Mouse (Mus musculus) forebrain, embryonic 14.5 days (tissue): Measurements from ENCODE around the gene St3gal4. TPM values are rescaled to one million over a fixed set of nuclear protein-coding genes. Genes with fewer than 3 reads are reported as not detected.

Experiments
- ATAC-seq: fragments of 200-750 bp; cut with Nextera tagmentation; 2 replicates; pipeline ENCODE4 v1.8.0; 2017; ENCODE audit warnings: mild to moderate bottlenecking, moderate library complexity
- DNase-seq: peaks from one replicate; pipeline ENCODE4 v3.0.0-alpha.2; 2015; ENCODE audit warnings: low spot score
- H3K27ac ChIP-seq: fragments of 300-500 bp; sonication (generic); 2 replicates; pipeline ENCODE4 v1.5.1; 2014; ENCODE audit warnings: low read depth, mild to moderate bottlenecking, control low read depth, low read length, moderate library complexity
- H3K27me3 ChIP-seq: fragments of 300-500 bp; sonication (generic); replicated peaks from 2 replicates; pipeline ENCODE4 v1.6.1; 2014; ENCODE audit warnings: low read length, control low read depth, mixed read lengths; ENCODE audit not compliant: control insufficient read depth, insufficient read depth
- H3K36me3 ChIP-seq: fragments of 300-500 bp; sonication (generic); 2 replicates; pipeline ENCODE4 v1.6.1; 2014; ENCODE audit warnings: low read length, control low read depth; ENCODE audit not compliant: control insufficient read depth, insufficient read depth
- H3K4me1 ChIP-seq: fragments of 300-500 bp; sonication (generic); 2 replicates; pipeline ENCODE4 v1.6.1; 2014; ENCODE audit warnings: antibody characterized with exemption, low read length, control low read depth; ENCODE audit not compliant: control insufficient read depth, insufficient read depth
- H3K4me2 ChIP-seq: fragments of 300-500 bp; sonication (generic); 2 replicates; pipeline ENCODE4 v1.6.1; 2014; ENCODE audit warnings: mild to moderate bottlenecking, control low read depth, low read length
- H3K4me3 ChIP-seq: fragments of 300-500 bp; sonication (generic); 2 replicates; pipeline ENCODE4 v1.5.1; 2014; ENCODE audit warnings: low read depth, low read length, control low read depth
- H3K9ac ChIP-seq: fragments of 300-500 bp; sonication (generic); 2 replicates; pipeline ENCODE4 v1.6.1; 2014; ENCODE audit warnings: mild to moderate bottlenecking, low read length, control low read depth, moderate library complexity
- H3K9me3 ChIP-seq: fragments of 300-500 bp; sonication (generic); replicated peaks from 2 replicates; pipeline ENCODE4 v1.6.1; 2016; ENCODE audit warnings: low read length, control low read depth, mixed read lengths; ENCODE audit not compliant: control insufficient read depth
- WGBS: fragments of 180-500 bp; shearing (Covaris S2); extraction: QIAGEN DNeasy Blood & Tissue Kit; methylation state at CpG from one replicate; pipeline ENCODE4 v1.1.7; 2014; 5-methylcytosine and 5-hydroxymethylcytosine counted together
- polyA plus RNA-seq: library from polyadenylated mRNA; unstranded; fragments of >200 nt; fragmentation: Nextera tagmentation; extraction: Ambion mirVana; gene quantifications from 2 replicates; pipeline ENCODE4 v1.2.1, GENCODE M21; 2014

Gene St3gal4
- 10.1 and 12.3 TPM in 2 replicates for polyA plus RNA-seq

DNA sequence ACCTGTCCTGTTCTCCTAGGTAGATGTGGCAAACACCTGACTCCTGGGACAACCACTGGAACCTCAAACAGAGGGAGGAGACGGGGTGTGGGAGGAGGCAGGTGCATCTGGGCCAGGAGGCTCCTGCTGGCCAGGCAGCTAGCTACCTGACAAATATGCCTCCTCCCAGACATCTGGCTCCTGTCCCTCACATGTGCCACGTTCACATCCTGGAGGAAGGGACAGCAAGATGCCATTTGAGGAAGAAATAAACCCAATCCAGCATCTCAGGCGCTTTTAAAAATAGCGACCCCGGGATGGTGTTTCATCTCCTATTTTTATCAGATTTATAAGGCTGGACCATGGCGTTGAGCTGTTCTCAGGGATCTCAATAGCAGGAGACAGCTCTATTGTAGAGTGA lies at the start of gene St3gal4:
Gene St3gal4 (minus strand): TSS at position 101 of the 400 bp plus-strand sequence.
- DNase-seq (no peak), ATAC-seq (no peak)
- Histone ChIP-seq H3K27ac (no peak within 1 kb of the TSS), H3K9me3 (no peaks in the 10 kb centered on the region), H3K4me1 (peaks cover 5% of the 10 kb centered on the region), H3K36me3 (0 out of 2 replicates have a peak, but pooled peaks cover under 1% of the 10 kb centered on the region), H3K27me3 (no peaks in the 10 kb centered on the region), H3K4me3 (no peak within 1 kb of the TSS), H3K9ac (no peak within 1 kb of the TSS), H3K4me2 (no peak within 1 kb of the TSS)
- WGBS = 88% methylated on average over 6 of the region's 6 CpGs

DNA sequence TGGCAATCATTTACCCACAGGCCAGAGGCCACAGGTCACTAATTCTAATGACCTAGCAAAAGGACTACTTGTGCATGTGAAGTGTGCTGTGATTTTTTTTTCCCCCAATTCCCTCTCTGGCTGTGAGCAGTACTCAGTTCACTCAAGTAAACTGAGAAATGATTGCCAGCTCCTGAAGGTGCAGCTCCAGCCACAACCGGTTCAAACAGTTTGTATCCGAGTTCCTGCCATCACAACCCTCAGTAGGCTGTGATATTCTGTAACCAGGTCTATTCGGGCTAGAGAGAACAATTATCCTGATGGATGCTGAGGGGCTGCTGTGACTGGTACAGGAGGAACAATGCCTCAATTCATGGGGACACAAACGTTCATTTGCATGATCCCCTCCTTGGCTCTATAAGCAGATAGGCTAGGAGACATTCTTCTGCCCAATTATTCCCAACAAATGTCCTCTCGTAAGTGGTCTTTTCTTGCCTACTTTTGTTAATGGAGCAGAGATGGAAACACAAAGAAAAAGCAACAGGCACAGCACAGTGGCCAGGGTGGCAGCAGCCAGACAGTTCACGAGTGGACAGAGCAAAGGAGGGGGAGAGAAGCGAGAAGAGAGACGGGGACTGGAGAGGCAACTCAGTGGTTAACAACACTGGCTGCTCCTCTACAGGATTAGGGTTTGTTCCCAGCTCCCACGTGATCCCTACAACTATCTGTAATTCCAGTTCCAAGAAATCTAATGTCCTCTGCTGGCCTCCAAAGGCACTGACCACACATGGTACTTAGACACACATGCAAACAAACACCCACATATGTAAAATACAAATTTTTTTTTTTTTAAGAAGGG lies 47.9 kb upstream of the St3gal4 start:
- Histone ChIP-seq H3K27me3 (no peaks in the 10 kb centered on the region), H3K9me3 (no peaks in the 10 kb centered on the region), H3K36me3 (peaks cover 17% of the 10 kb centered on the region), H3K9ac (no peak overlapping the region), H3K4me2 (0 out of 2 replicates have a peak overlapping the region, but pooled peaks have one; percentile 13), H3K4me1 (peaks cover 4% of the 10 kb centered on the region; the same call in 1 of the 2 replicates), H3K27ac (peak overlapping the region; percentile 49), H3K4me3 (no peak overlapping the region)
- WGBS = 3% methylated on average over 9 of the region's 9 CpGs
- ATAC-seq (peak; percentile 67), DNase-seq (peak; percentile 69)

DNA sequence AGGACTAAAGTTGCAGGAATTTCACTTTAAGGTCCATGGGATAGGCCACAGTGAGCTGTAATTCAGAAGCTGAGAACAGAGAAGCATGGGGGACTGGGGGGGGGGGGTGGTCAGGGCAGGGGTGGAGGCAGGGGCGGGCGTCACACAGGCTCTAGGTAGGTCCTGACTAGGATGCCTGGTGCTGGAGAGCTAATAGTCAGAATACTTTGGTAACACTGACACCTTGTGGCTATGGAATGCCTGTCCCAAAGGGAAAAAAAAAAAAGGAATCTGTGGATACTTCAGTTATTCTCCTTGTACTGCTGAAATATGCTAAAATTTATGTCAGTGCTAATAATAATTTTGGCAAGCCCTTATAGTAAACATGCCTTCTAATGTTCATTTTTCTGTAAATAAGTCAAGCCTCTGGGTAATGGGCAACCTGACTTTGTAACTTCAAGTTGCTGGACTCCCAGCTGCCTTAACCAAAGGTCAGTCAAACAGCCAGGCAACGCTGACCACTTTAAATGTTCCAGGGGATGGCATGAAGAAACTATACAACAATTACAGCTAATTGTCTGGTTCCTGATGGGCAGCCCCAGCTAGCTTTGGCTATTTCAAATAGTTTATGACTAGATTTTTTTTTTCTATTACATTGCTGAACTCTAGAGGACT lies 47.2 kb upstream of the St3gal4 start:
- H3K36me3 ChIP-seq = peaks cover 17% of the 10 kb centered on the region

DNA sequence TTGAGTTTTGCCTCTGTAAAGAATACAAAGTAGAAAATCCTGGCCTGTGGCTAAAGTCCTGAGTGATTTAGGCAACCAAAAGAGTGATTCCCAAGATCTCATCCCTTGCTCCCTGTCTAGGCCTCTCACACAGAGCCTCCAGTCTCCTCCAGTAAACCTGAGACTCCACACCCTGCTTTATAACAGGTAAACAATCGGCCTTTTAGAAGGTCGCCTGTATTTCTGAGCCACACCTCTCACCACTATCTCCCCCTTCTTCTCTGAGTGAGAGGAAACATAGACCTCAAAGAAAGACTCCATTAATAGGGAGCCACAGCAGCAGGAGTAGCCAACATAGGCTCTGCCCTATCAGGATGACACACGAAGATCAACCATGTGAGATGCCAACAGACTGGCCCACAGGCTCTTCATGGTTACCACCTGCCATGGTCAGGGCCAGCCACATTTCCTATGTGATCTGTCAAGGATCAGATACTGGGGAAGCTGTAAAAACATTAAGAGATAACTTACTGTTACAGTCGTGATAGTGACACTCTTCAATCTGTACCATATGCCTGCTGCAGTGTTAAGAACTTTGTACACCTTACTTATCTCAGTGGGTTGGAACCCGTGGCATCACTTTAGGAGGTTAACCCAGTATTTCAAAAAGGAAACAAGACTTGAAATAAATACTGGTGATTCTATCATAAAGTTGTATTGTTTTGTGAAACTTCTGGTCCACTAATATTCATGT lies 45.2 kb upstream of the St3gal4 start:
- Histone ChIP-seq H3K4me2 (no peak overlapping the region), H3K4me1 (peaks cover 4% of the 10 kb centered on the region; the same call in 1 of the 2 replicates), H3K9ac (no peak overlapping the region), H3K36me3 (peaks cover 4% of the 10 kb centered on the region), H3K9me3 (no peaks in the 10 kb centered on the region), H3K27me3 (no peaks in the 10 kb centered on the region), H3K4me3 (no peak overlapping the region), H3K27ac (no peak overlapping the region)
- ATAC-seq = no peak
- no peak for DNase-seq
- WGBS = 85% methylated on average over 5 of the region's 5 CpGs

More for the DNA sequence above, 47.2 kb upstream of the St3gal4 start:
- H3K4me2 ChIP-seq = no peak overlapping the region
- peaks cover 4% of the 10 kb centered on the region; the same call in 1 of the 2 replicates for H3K4me1 ChIP-seq
- H3K9ac ChIP-seq = no peak overlapping the region
- peak; percentile 68 for ATAC-seq
- no peak overlapping the region for H3K4me3 ChIP-seq
- 19% methylated on average over 2 of the region's 3 CpGs for WGBS
- H3K9me3 ChIP-seq = no peaks in the 10 kb centered on the region
- H3K27ac ChIP-seq = 0 out of 2 replicates have a peak overlapping the region, but pooled peaks have one; percentile 49
- DNase-seq = peak; percentile 80
- no peaks in the 10 kb centered on the region for H3K27me3 ChIP-seq

DNA sequence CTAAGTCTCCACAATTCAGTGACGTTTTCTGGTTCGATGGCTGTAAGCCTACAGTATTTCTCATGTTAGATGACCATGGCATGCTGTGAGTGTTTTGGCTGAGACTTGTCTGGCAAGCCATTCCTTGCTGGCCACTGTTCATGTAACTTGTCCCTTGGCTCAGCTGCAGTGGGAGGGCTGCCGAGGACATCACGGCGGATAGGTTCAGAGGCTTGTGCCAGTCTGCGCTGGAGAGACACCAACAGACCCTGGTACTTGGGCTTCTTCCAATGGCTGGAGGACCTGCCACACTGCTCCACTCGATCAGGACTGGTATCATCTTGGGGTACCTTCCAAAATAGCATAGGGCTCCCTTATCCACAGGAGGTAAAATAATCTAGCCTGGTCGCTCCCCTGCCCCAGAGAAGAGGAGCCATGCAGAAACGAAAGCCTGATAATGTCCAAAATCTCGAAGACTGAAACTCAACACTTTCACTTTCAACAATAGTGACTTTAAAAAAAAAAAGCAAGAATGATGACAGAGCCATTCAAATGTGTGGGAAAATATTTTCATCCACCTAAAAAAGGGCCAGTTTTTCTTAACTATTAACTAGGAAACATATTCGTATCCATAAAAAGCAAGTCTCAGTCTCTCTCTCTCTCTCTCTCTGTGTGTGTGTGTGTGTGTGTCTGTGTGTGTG lies 44.1 kb upstream of the St3gal4 start:
- H3K4me2 ChIP-seq = no peak overlapping the region
- H3K4me1 ChIP-seq = peaks cover 4% of the 10 kb centered on the region; the same call in 1 of the 2 replicates
- no peak overlapping the region for H3K4me3 ChIP-seq
- ATAC-seq = no peak
- no peak overlapping the region for H3K9ac ChIP-seq
- no peaks in the 10 kb centered on the region for H3K9me3 ChIP-seq
- no peaks in the 10 kb centered on the region for H3K27me3 ChIP-seq
- WGBS = 91% methylated on average over 11 of the region's 11 CpGs
- no peak overlapping the region for H3K27ac ChIP-seq
- H3K36me3 ChIP-seq = peaks cover 4% of the 10 kb centered on the region
- DNase-seq = no peak

DNA sequence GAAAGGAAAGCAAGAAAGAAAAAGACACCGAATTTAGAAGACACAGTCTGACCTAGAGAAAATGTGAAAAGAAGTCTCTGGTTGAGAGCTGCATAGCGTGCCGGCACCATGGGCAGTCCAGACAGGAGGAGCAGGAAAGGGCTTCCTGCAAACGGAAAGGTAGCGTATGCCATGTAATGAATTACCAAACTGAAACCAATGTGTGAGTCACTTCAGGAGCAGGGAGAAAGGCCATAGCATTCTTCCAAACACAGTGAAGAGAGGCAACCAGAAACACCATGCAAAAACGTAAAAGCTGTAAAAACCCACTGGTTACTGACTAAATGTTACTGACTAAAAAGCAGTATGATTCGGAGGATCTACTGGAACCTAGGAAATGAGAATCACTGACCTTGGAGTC lies 42.7 kb upstream of the St3gal4 start:
- no peaks in the 10 kb centered on the region for H3K27me3 ChIP-seq
- H3K9me3 ChIP-seq = no peaks in the 10 kb centered on the region
- no peak overlapping the region for H3K4me3 ChIP-seq
- H3K4me1 ChIP-seq = no peaks in the 10 kb centered on the region
- H3K4me2 ChIP-seq = no peak overlapping the region
- WGBS = 86% methylated on average over 7 of the region's 7 CpGs
- H3K27ac ChIP-seq = no peak overlapping the region
- H3K36me3 ChIP-seq = peaks cover 4% of the 10 kb centered on the region
- no peak for DNase-seq
- H3K9ac ChIP-seq = no peak overlapping the region
- no peak for ATAC-seq

DNA sequence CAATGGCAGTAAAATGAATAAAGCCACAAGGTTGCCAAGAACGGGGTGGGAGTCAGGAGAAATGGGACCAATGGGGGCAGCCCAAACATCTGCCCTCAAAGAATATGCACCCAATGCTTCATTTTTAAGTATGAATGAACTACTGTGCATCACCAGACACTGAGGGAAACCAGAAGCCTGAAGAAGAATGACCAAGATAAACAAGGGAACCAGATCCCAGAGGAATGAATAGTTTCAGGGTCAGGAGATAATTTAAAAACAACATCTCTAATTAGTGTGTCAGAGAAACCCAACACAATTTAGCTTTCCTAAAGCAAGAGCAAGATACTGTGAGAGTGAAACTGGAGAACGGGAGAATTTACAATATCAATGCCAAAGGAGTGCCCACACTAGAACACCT lies 41.6 kb upstream of the St3gal4 start:
- H3K4me1 ChIP-seq = no peaks in the 10 kb centered on the region
- no peak for ATAC-seq

DNA sequence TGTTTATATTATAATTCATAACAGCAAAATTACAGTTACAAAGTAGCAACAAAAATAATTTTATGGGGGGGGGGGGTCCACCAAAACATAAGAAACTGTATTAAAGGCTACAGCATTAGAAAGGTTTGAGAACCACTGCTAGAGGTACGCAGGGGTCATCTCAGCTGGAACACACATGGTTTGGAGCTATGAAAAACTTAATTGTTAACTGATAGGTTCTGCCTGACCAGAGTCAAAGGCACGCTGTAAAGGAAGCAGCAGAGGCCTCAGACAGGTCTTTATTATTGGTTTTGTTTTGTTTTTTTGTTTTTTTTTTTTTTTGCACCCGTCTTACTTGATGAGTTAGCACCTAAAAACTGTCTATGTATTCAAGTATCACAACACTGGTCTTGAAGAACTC lies 39.4 kb upstream of the St3gal4 start:
- no peaks in the 10 kb centered on the region for H3K4me1 ChIP-seq
- WGBS = 79% methylated on average over 3 of the region's 3 CpGs
- no peaks in the 10 kb centered on the region for H3K27me3 ChIP-seq
- no peak overlapping the region for H3K9ac ChIP-seq
- no peak overlapping the region for H3K27ac ChIP-seq
- DNase-seq (no peak), ATAC-seq (no peak)
- H3K9me3 ChIP-seq = no peaks in the 10 kb centered on the region
- H3K36me3 ChIP-seq = peaks cover 4% of the 10 kb centered on the region
- no peak overlapping the region for H3K4me2 ChIP-seq
- H3K4me3 ChIP-seq = no peak overlapping the region

More for the DNA sequence above, 41.6 kb upstream of the St3gal4 start:
- DNase-seq = no peak
- H3K9me3 ChIP-seq = no peaks in the 10 kb centered on the region
- H3K4me3 ChIP-seq = no peak overlapping the region
- H3K36me3 ChIP-seq = peaks cover 4% of the 10 kb centered on the region
- no peak overlapping the region for H3K27ac ChIP-seq
- no peak overlapping the region for H3K9ac ChIP-seq
- no peaks in the 10 kb centered on the region for H3K27me3 ChIP-seq
- WGBS = 75% methylated on average over 2 of the region's 2 CpGs
- H3K4me2 ChIP-seq = no peak overlapping the region
